Mouse (Mus musculus) erythroblast, embryonic 14.5 days (primary cell): Measurements from ENCODE around the gene Osm. TPM values are rescaled to one million over a fixed set of nuclear protein-coding genes. Genes with fewer than 3 reads are reported as not detected.

Experiments used
- H3K27me3 ChIP-seq: 2 replicates; pipeline ENCODE4 v1.6.1; 2012; ENCODE audit warnings: inconsistent platforms; ENCODE audit not compliant: control insufficient read depth
- H3K36me3 ChIP-seq: 2 replicates; pipeline ENCODE4 v1.6.1; 2012; ENCODE audit warnings: mild to moderate bottlenecking, inconsistent platforms; ENCODE audit not compliant: control insufficient read depth
- H3K4me1 ChIP-seq: 2 replicates; pipeline ENCODE4 v1.6.1; 2012; ENCODE audit warnings: inconsistent platforms; ENCODE audit not compliant: control insufficient read depth
- H3K4me3 ChIP-seq: replicated peaks from 2 replicates; pipeline ENCODE3; 2012; ENCODE audit warnings: moderate library complexity, mild to moderate bottlenecking, inconsistent platforms
- H3K9me3 ChIP-seq: 2 replicates; pipeline ENCODE4 v1.6.1; 2012; ENCODE audit warnings: low read length, inconsistent platforms, mixed read lengths; ENCODE audit not compliant: control insufficient read depth
- GATA1 ChIP-seq: IDR thresholded peaks from 2 replicates; pipeline ENCODE4 v1.6.1; 2012; ENCODE audit warnings: low read length, inconsistent platforms, mixed read lengths
- TAL1 ChIP-seq: IDR thresholded peaks from 3 replicates; pipeline ENCODE4 v1.6.1; 2012; ENCODE audit warnings: low read length, inconsistent platforms, mixed read lengths
- polyA plus RNA-seq: library from polyadenylated mRNA; stranded (reverse); fragments of >175 nt; gene quantifications from 2 replicates; pipeline ENCODE4 v1.2.3, GENCODE M21; 2012

Gene Osm
- polyA plus RNA-seq, 1 experiment = 0.44 TPM

GRCm38 (mm10) chr11:4247201-4247959 lies 11.2 kb downstream of the Osm start:
- TF ChIP-seq TAL1 (no peak), GATA1 (no peak)
- Histone ChIP-seq H3K27me3 (no peaks in the 10 kb centered on the region), H3K4me1 (peaks cover 28% of the 10 kb centered on the region), H3K36me3 (no peaks in the 10 kb centered on the region), H3K4me3 (no peak overlapping the region), H3K9me3 (no peaks in the 10 kb centered on the region)

GRCm38 (mm10) chr11:4249151-4249550 lies 12.9 kb downstream of the Osm start:
- Histone ChIP-seq H3K4me3 (no peak overlapping the region), H3K4me1 (peaks cover 29% of the 10 kb centered on the region), H3K27me3 (no peaks in the 10 kb centered on the region), H3K9me3 (peaks cover 2% of the 10 kb centered on the region; the same call in 1 of the 2 replicates), H3K36me3 (no peaks in the 10 kb centered on the region)
- TF ChIP-seq TAL1 (no peak), GATA1 (no peak)

GRCm38 (mm10) chr11:4250290-4250689 lies 14.1 kb downstream of the Osm start:
- no peak for TF ChIP-seq TAL1
- no peak for TF ChIP-seq GATA1
- Histone ChIP-seq H3K4me1 (peaks cover 24% of the 10 kb centered on the region), H3K4me3 (no peak overlapping the region), H3K9me3 (peaks cover 2% of the 10 kb centered on the region; the same call in 1 of the 2 replicates), H3K27me3 (no peaks in the 10 kb centered on the region), H3K36me3 (no peaks in the 10 kb centered on the region)

- no peak for TF ChIP-seq GATA1
- no peak for TF ChIP-seq TAL1
- no peaks in the 10 kb centered on the region for H3K36me3 ChIP-seq
- H3K4me1 ChIP-seq = peaks cover 13% of the 10 kb centered on the region
- H3K4me3 ChIP-seq = no peak overlapping the region
- no peaks in the 10 kb centered on the region for H3K27me3 ChIP-seq
- H3K9me3 ChIP-seq = peaks cover 2% of the 10 kb centered on the region; the same call in 1 of the 2 replicates
Observed at GRCm38 (mm10) chr11:4251376-4251775, 15.2 kb downstream of the Osm start.

- Histone ChIP-seq H3K27me3 (no peaks in the 10 kb centered on the region), H3K36me3 (no peaks in the 10 kb centered on the region), H3K4me3 (no peak overlapping the region), H3K4me1 (peaks cover 15% of the 10 kb centered on the region), H3K9me3 (peaks cover 2% of the 10 kb centered on the region; the same call in 1 of the 2 replicates)
- TF ChIP-seq GATA1 = no peak
- no peak for TF ChIP-seq TAL1
Observed at GRCm38 (mm10) chr11:4252886-4253285, 16.7 kb downstream of the Osm start.

GRCm38 (mm10) chr11:4256846-4257607 lies 20.8 kb downstream of the Osm start, which contains the start of gene Lif:
TSS of gene Lif (plus strand) at chr11:4257557.
- Histone ChIP-seq H3K9me3 (peaks cover 2% of the 10 kb centered on the region; the same call in 1 of the 2 replicates), H3K27me3 (peaks cover 4% of the 10 kb centered on the region), H3K36me3 (no peaks in the 10 kb centered on the region), H3K4me3 (no peak within 1 kb of the TSS), H3K4me1 (peaks cover 20% of the 10 kb centered on the region)
- TF ChIP-seq GATA1 = no peak
- TF ChIP-seq TAL1 = no peak

GRCm38 (mm10) chr11:4257756-4258155 lies 21.5 kb downstream of the Osm start:
- TF ChIP-seq TAL1 = no peak
- no peak for TF ChIP-seq GATA1
- H3K36me3 ChIP-seq = no peaks in the 10 kb centered on the region
- H3K4me1 ChIP-seq = peaks cover 20% of the 10 kb centered on the region
- H3K4me3 ChIP-seq = no peak overlapping the region
- H3K27me3 ChIP-seq = peaks cover 4% of the 10 kb centered on the region
- peaks cover 2% of the 10 kb centered on the region; the same call in 1 of the 2 replicates for H3K9me3 ChIP-seq

GRCm38 (mm10) chr11:4258657-4259082 lies 22.4 kb downstream of the Osm start:
- H3K27me3 ChIP-seq = peaks cover 8% of the 10 kb centered on the region
- no peaks in the 10 kb centered on the region for H3K9me3 ChIP-seq
- TF ChIP-seq TAL1 = no peak
- TF ChIP-seq GATA1 = no peak
- H3K36me3 ChIP-seq = no peaks in the 10 kb centered on the region
- no peak overlapping the region for H3K4me3 ChIP-seq
- H3K4me1 ChIP-seq = peaks cover 18% of the 10 kb centered on the region
